9 mouse cellular contexts compared by ENCODE assay signal in the genomic region with DNA sequence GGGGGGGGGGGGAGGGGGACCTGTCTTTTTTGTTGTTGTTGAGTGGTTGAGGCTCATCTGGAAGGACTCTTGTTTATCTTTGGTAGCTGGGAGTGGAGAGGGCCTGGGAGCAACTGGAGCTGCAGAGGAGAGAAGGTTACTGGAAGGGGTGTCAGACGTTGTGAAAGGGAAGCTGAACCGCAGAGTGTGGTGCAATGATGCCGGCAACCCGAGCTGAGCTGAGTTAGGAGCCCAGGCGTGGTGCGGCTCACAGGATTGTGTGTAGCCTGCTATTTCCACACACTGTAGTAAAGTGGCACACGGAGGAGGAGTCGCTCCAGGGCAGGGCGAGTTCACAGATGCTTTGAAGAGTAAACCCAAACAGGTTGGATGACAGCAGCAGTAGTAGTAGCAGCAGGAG. TPM values are rescaled to one million over a fixed set of nuclear protein-coding genes. Genes with fewer than 3 reads are reported as not detected.
DNase-seq lines count a peak whose midpoint lies in the region; ATAC-seq and TF ChIP-seq lines count a peak whose summit lies in the region.
"Had no signal": no experiment of that assay in that cellular context is flagged by ENCODE, and none has a peak within 500 bp of the region (broad histone marks: within the 10 kb centered on the region; RNA-seq: fewer than 3 reads in every experiment).

No protein-coding gene starts in this region.

- ATAC-seq in embryonic facial prominence, embryonic 14.5 days (ENCODE audit: low read depth) = peak; percentile 79
- peak; percentile 85 for ATAC-seq in liver, postnatal 0 days
- no peak for ATAC-seq in forebrain, postnatal 0 days
- no peak for ATAC-seq in hindbrain, embryonic 16.5 days

- peak overlapping the region; percentile 24; the same call in 1 of the 2 replicates for H3K4me2 ChIP-seq in embryonic facial prominence, embryonic 14.5 days (ENCODE audit: low read depth, low read length)
- no peak overlapping the region; the same call in 1 of the 2 replicates for H3K4me2 ChIP-seq in liver, postnatal 0 days (ENCODE audit: low read depth, low read length)
- no peak overlapping the region for H3K4me2 ChIP-seq in forebrain, postnatal 0 days (ENCODE audit: low read depth)
- no peak overlapping the region for H3K4me2 ChIP-seq in hindbrain, embryonic 16.5 days (ENCODE audit: low read length)

- no peak for TF ChIP-seq EP300 in liver, postnatal 0 days (IDR thresholded peaks at IDR 0.05; ENCODE audit: low read depth)

- H3K36me3 ChIP-seq in embryonic facial prominence, embryonic 14.5 days (ENCODE audit: control insufficient read depth, insufficient read depth, low read length) = no peaks in the 10 kb centered on the region
- H3K36me3 ChIP-seq in liver, postnatal 0 days (replicated peaks; ENCODE audit: insufficient read depth, low read length) = no peaks in the 10 kb centered on the region
- no peaks in the 10 kb centered on the region for H3K36me3 ChIP-seq in forebrain, postnatal 0 days (ENCODE audit: insufficient read depth)
- no peaks in the 10 kb centered on the region for H3K36me3 ChIP-seq in hindbrain, embryonic 16.5 days (ENCODE audit: control insufficient read depth, insufficient read depth, low read length)

- H3K27ac ChIP-seq in embryonic facial prominence, embryonic 14.5 days (replicated peaks; ENCODE audit: low read depth, low read length) = no peak overlapping the region
- H3K27ac ChIP-seq in liver, postnatal 0 days (ENCODE audit: low read depth) = no peak overlapping the region
- H3K27ac ChIP-seq in forebrain, postnatal 0 days (ENCODE audit: low read depth, low read length) = no peak overlapping the region
- no peak overlapping the region for H3K27ac ChIP-seq in hindbrain, embryonic 16.5 days (ENCODE audit: low read depth, low read length)

- H3K4me1 ChIP-seq in embryonic facial prominence, embryonic 14.5 days (ENCODE audit: control insufficient read depth, insufficient read depth, low read length) = 0 out of 2 replicates have a peak, but pooled peaks cover 7% of the 10 kb centered on the region
- no peaks in the 10 kb centered on the region for H3K4me1 ChIP-seq in liver, postnatal 0 days (ENCODE audit: insufficient read depth)
- no peaks in the 10 kb centered on the region for H3K4me1 ChIP-seq in forebrain, postnatal 0 days (ENCODE audit: insufficient read depth)
- H3K4me1 ChIP-seq in hindbrain, embryonic 16.5 days (ENCODE audit: control insufficient read depth, insufficient read depth, low read depth, low read length) = no peaks in the 10 kb centered on the region

- no peaks in the 10 kb centered on the region for H3K27me3 ChIP-seq in embryonic facial prominence, embryonic 14.5 days (replicated peaks; ENCODE audit: control insufficient read depth, insufficient read depth, low read length)
- no peaks in the 10 kb centered on the region for H3K27me3 ChIP-seq in liver, postnatal 0 days (ENCODE audit: insufficient read depth, low read length)
- no peaks in the 10 kb centered on the region; the same call in 1 of the 2 replicates for H3K27me3 ChIP-seq in forebrain, postnatal 0 days (ENCODE audit: insufficient read depth, low read length)
- no peaks in the 10 kb centered on the region for H3K27me3 ChIP-seq in hindbrain, embryonic 16.5 days (replicated peaks; ENCODE audit: control insufficient read depth, insufficient read depth, low read length)

- no peak overlapping the region for H3K4me3 ChIP-seq in embryonic facial prominence, embryonic 14.5 days (ENCODE audit: low read depth, low read length)
- no peak overlapping the region for H3K4me3 ChIP-seq in liver, postnatal 0 days (ENCODE audit: low read depth, low read length)
- H3K4me3 ChIP-seq in forebrain, postnatal 0 days (ENCODE audit: low read depth, low read length) = no peak overlapping the region
- H3K4me3 ChIP-seq in hindbrain, embryonic 16.5 days (ENCODE audit: low read length) = no peak overlapping the region

- no peak for TF ChIP-seq CTCF in liver, postnatal 0 days (IDR thresholded peaks at IDR 0.05; ENCODE audit: low read depth)
- no peak for TF ChIP-seq CTCF in forebrain, postnatal 0 days (IDR thresholded peaks at IDR 0.05; ENCODE audit: low read depth)

- no peaks in the 10 kb centered on the region for H3K9me3 ChIP-seq in embryonic facial prominence, embryonic 14.5 days (ENCODE audit: control insufficient read depth, low read length)
- H3K9me3 ChIP-seq in liver, postnatal 0 days (ENCODE audit: low read length) = no peaks in the 10 kb centered on the region
- no peaks in the 10 kb centered on the region for H3K9me3 ChIP-seq in forebrain, postnatal 0 days (ENCODE audit: low read length)
- H3K9me3 ChIP-seq in hindbrain, embryonic 16.5 days (ENCODE audit: control insufficient read depth, low read length) = no peaks in the 10 kb centered on the region

- WGBS in embryonic facial prominence, embryonic 14.5 days = 17% methylated on average over 9 of the region's 9 CpGs
- 39% methylated on average over 9 of the region's 9 CpGs for WGBS in liver, postnatal 0 days (ENCODE audit: insufficient replicate concordance)
- WGBS in forebrain, postnatal 0 days = 57% methylated on average over 9 of the region's 9 CpGs
- WGBS in hindbrain, embryonic 16.5 days = 68% methylated on average over 9 of the region's 9 CpGs

- DNase-seq in heart, adult 11 months = peak; percentile 74
- no peak for DNase-seq in heart, adult 9 months (ENCODE audit: low spot score in 2 of 2)
- peak; percentile 44 for DNase-seq in 416B (ENCODE audit: low read depth)
- DNase-seq in embryonic facial prominence, embryonic 14.5 days (ENCODE audit: low spot score) = peak; percentile 75
- DNase-seq in liver, postnatal 0 days = peak; percentile 69
- no peak for DNase-seq in forebrain, postnatal 0 days
- no peak for DNase-seq in frontal cortex, postnatal 36 days (ENCODE audit: low spot score in 2 of 2)

- 0 out of 2 replicates have a peak overlapping the region, but pooled peaks have one; percentile 30 for H3K9ac ChIP-seq in embryonic facial prominence, embryonic 14.5 days (ENCODE audit: low read depth, low read length)
- no peak overlapping the region for H3K9ac ChIP-seq in liver, postnatal 0 days (replicated peaks)
- H3K9ac ChIP-seq in forebrain, postnatal 0 days = no peak overlapping the region
- no peak overlapping the region for H3K9ac ChIP-seq in hindbrain, embryonic 16.5 days (ENCODE audit: low read depth, low read length)

RNA-seq across cellular contexts. Expression of a gene that starts 41.6 kb away (rescaled TPM):
- polyA plus RNA-seq in embryonic facial prominence, embryonic 14.5 days (2014; fragmentation: Nextera tagmentation; extraction: Ambion mirVana) = 29.7 and 32.3 TPM in 2 replicates
- polyA plus RNA-seq in liver, postnatal 0 days (2015; fragmentation: Nextera tagmentation; extraction: Ambion mirVana) = 0.99 and 1.2 TPM in 2 replicates
- 7.7 and 13.5 TPM in 2 replicates for total RNA-seq in forebrain, postnatal 0 days (2014; rRNA removed)
- 8.8 and 11.3 TPM in 2 replicates for polyA plus RNA-seq in forebrain, postnatal 0 days (2015; fragmentation: Nextera tagmentation; extraction: Ambion mirVana)
- 15.0 and 19.4 TPM in 2 replicates for polyA plus RNA-seq in hindbrain, embryonic 16.5 days (2015; fragmentation: Nextera tagmentation; extraction: Ambion mirVana)
- polyA plus RNA-seq: C2C12 had no signal

Comparison
In these comparisons a context has a peak if more than half of its experiments do, and no peak if none do; other contexts are left out.
1. DNase-seq: peak in heart, adult 11 months (single experiment), 416B (single experiment), embryonic facial prominence, embryonic 14.5 days (single experiment) and liver, postnatal 0 days (single experiment); none in heart, adult 9 months (0 of 2), forebrain, postnatal 0 days (single experiment) and frontal cortex, postnatal 36 days (0 of 2).
2. ATAC-seq: peak in embryonic facial prominence, embryonic 14.5 days (single experiment) and liver, postnatal 0 days (single experiment); none in forebrain, postnatal 0 days (single experiment) and hindbrain, embryonic 16.5 days (single experiment).